Mouse (Mus musculus) bone marrow macrophage, adult 2 months (primary cell): ENCODE results near the gene Smarcc2.

Experiments used
- CTCF ChIP-seq: IDR thresholded peaks from 2 replicates; pipeline ENCODE4 v1.5.1; 2012; ENCODE audit warnings: low read depth, mild to moderate bottlenecking, low read length, moderate library complexity
- POLR2A ChIP-seq: IDR thresholded peaks from 2 replicates; pipeline ENCODE4 v1.6.1; 2012; ENCODE audit warnings: mild to moderate bottlenecking, low read depth, low read length, borderline replicate concordance

GRCm38 (mm10) chr10:128498590-128498989 lies 39.5 kb downstream of the Smarcc2 start, which contains the start of gene Myl6b:
- TF ChIP-seq POLR2A = no peak
- TF ChIP-seq CTCF = no peak
